Mouse (Mus musculus): Measurements from ENCODE around the gene Fdxr. TPM values are rescaled to one million over a fixed set of nuclear protein-coding genes. Genes with fewer than 3 reads are reported as not detected.

Fdxr gene
- polyA plus RNA-seq, 1 experiment from 2014 or later, result 19.5 TPM

DNA sequence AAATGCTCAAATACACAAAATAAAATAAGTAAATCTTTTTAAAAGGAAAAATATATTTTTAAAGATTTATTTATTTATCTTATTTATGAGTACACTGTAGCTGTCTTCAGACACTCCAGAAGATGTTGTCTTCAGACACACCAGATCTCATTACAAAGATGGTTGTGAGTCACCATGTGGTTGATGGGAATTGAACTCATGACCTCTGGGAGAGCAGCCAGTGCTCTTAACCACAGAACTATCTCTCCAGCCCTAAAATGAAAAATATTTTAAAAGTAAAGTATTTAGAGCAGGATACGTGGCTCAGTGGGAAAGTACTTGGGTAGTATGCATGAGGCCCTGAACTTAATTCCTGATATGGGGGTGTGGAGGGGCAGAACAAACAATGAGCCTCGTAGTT lies 24.5 kb upstream of the Fdxr start:
- H3K4me1 ChIP-seq (replicated peaks), result peaks cover 8% of the 10 kb centered on the region; the same call in 1 of the 2 replicates
- no peak overlapping the region for H3K27ac ChIP-seq (replicated peaks)
- H3K27me3 ChIP-seq, result peaks cover 27% of the 10 kb centered on the region
- 56% methylated on average over 2 of the region's 2 CpGs for WGBS (ENCODE audit: insufficient replicate concordance)
- no peaks in the 10 kb centered on the region for H3K9me3 ChIP-seq (replicated peaks)
- no peaks in the 10 kb centered on the region for H3K36me3 ChIP-seq (replicated peaks)
- H3K4me3 ChIP-seq (replicated peaks), result no peak overlapping the region
- no peak for ATAC-seq (ENCODE audit: insufficient read depth)
- H3K9ac ChIP-seq, result no peak overlapping the region
- H3K4me2 ChIP-seq, result no peak overlapping the region

DNA sequence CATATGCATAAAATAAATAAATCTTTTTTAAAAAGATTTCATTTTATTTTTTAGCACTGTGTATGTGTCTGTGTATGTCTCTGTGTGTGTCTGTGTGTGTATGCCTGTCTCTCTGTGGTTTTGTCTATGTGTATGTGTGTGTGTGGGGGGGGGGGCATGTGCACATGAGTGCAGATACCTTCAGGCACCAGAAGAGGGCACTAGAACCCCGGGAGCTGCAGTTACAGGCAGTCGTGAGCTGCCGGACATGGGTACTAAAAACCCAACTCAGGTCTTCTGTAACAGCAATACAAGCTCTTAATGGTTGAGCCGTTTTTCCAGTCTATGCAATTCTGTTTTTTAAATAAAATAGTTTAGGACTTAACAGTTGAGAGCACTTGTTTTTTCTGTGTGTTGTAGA lies 23.9 kb upstream of the Fdxr start:
- peaks cover 8% of the 10 kb centered on the region; the same call in 1 of the 2 replicates for H3K4me1 ChIP-seq (replicated peaks)
- ATAC-seq (ENCODE audit: insufficient read depth), result no peak
- H3K36me3 ChIP-seq (replicated peaks), result no peaks in the 10 kb centered on the region
- no peak overlapping the region for H3K9ac ChIP-seq
- H3K4me3 ChIP-seq (replicated peaks), result no peak overlapping the region
- 71% methylated on average over 4 of the region's 4 CpGs for WGBS (ENCODE audit: insufficient replicate concordance)
- no peak overlapping the region for H3K4me2 ChIP-seq
- H3K27ac ChIP-seq (replicated peaks), result no peak overlapping the region
- H3K9me3 ChIP-seq (replicated peaks), result no peaks in the 10 kb centered on the region
- peaks cover 29% of the 10 kb centered on the region for H3K27me3 ChIP-seq

DNA sequence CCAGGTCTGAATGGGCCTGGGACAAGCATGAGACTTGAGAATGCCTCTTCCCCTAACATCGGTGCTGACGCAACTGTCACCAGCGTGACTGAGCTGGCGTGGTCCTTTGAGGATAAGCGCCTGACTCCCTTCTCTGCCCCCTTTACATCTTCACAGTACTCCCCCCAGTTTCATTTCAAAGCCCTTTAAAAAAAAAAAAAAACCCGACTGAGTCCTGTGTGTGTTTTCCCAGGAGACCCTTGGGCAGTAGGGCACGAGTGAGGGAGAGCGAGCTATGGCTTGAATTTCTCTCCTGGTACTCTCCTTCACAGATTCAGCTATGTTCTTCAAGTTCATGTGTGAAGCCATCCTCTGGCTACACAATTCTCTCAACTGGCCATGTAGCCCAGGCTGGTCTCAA lies 21.3 kb upstream of the Fdxr start:
- Histone ChIP-seq H3K4me3 (replicated peaks) (no peak overlapping the region), H3K9me3 (replicated peaks) (no peaks in the 10 kb centered on the region), H3K4me1 (replicated peaks) (peaks cover 8% of the 10 kb centered on the region), H3K36me3 (replicated peaks) (no peaks in the 10 kb centered on the region), H3K4me2 (no peak overlapping the region; the same call in 1 of the 2 replicates), H3K27me3 (peaks cover 29% of the 10 kb centered on the region), H3K9ac (no peak overlapping the region), H3K27ac (replicated peaks) (no peak overlapping the region)
- no peak for ATAC-seq (ENCODE audit: insufficient read depth)
- WGBS (ENCODE audit: insufficient replicate concordance), result 55% methylated on average over 8 of the region's 8 CpGs

DNA sequence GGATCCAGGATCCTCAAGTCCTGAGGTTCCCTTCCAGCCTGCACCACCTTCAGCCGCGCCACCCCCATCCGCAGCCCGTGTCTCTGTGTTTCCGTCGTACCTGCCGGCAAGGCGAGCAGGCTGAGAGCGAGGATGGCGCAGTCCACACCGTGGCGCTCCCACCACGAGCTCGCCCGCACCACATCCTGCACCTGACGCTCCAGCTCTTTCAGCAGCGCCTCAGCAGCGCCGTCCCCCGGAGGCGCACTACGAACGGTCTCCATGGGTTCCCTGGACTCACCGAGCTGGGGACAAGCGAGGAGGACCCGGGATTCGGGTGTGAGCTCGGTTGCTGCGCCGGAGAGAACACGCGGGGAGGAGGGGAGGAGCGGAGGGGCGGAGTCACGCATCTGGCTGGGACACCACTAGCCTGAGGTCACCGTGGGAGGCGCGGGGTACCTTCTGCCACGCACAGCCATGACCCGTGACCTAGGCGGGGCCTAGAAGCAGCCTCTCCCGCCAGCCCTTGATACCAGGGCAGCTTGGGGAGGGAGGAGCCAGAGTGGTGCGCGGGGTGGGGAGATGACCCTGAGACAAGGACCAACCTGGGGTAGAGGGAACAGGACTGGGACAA lies 20.5 kb upstream of the Fdxr start, which contains the start of gene Fads6:
Gene Fads6 (minus strand): TSS at position 450 of the 613 bp plus-strand sequence.
- Histone ChIP-seq H3K27me3 (peaks cover 29% of the 10 kb centered on the region), H3K27ac (replicated peaks) (peak within 1 kb of the TSS; percentile 72), H3K9ac (peak within 1 kb of the TSS; percentile 35; the same call in 1 of the 2 replicates), H3K4me2 (peak within 1 kb of the TSS; percentile 55), H3K36me3 (replicated peaks) (no peaks in the 10 kb centered on the region), H3K4me3 (replicated peaks) (peak within 1 kb of the TSS; percentile 49), H3K4me1 (replicated peaks) (peaks cover 11% of the 10 kb centered on the region), H3K9me3 (replicated peaks) (no peaks in the 10 kb centered on the region)
- ATAC-seq (ENCODE audit: insufficient read depth), result peak; percentile 68
- WGBS (ENCODE audit: insufficient replicate concordance), result 1% methylated on average over 44 of the region's 44 CpGs

DNA sequence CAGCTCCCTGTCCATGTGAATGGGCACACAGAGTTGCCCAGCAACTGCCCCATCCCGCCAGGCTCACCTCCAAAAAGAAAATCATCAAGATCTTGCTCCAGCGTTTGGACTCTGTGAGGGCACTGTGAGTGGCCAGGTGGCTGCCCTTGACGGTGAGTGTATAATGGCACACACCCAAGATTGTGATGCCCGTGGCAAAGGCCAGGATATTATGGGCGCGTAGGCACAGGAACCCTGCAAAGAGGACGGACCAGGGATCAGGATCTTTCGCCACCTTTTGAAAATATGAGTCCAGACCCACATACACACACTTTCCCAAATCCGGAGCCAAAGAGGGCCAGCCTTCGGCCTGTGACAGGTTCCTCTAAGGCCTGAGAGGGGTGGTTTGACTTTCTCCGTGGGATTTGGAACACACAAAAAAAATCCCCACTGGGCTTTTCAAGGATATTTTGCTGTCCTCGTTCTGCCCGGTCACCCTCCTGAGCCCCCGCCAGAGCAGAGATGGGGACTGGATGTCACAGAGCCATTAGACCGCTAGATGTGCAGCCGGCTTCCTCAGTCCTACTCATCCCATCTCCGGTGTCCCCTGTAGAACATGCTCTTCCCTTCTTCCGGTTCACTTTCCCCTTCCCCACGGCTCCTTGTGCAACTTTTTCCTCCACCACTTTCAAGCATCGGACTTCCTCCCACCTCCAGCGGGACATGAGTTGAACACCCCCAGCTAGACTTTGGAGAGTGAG lies 19.8 kb upstream of the Fdxr start:
- Histone ChIP-seq H3K4me1 (replicated peaks) (peaks cover 16% of the 10 kb centered on the region), H3K36me3 (replicated peaks) (no peaks in the 10 kb centered on the region), H3K27me3 (peaks cover 29% of the 10 kb centered on the region), H3K9ac (peak overlapping the region; percentile 35; the same call in 1 of the 2 replicates), H3K27ac (replicated peaks) (peak overlapping the region; percentile 72), H3K4me3 (replicated peaks) (peak overlapping the region; percentile 49), H3K4me2 (peak overlapping the region; percentile 55), H3K9me3 (replicated peaks) (no peaks in the 10 kb centered on the region)
- no peak for ATAC-seq (ENCODE audit: insufficient read depth)
- WGBS (ENCODE audit: insufficient replicate concordance), result 46% methylated on average over 21 of the region's 21 CpGs

DNA sequence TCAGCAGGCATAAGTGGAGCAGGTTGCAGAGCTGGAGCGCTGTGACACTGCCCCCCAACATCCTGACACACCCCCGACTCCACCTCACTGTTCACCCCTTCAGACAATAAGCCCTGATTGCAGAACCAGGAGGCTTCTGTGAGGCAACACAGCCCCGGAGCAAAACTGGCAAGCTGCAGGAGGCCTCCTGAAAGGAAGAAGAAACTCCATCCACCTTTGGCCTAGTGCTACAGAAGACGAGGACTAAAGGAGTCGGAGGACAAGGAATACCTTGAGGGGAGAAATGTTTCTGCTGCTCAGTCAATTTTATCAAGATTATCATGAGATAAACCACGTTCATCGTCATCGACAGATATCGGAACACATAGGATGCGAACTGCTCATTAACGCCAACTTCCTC lies 19.1 kb upstream of the Fdxr start:
- no peak overlapping the region for H3K9ac ChIP-seq
- H3K4me3 ChIP-seq (replicated peaks), result peak overlapping the region; percentile 49
- ATAC-seq (ENCODE audit: insufficient read depth), result no peak
- H3K4me2 ChIP-seq, result peak overlapping the region; percentile 55
- no peak overlapping the region; the same call in 1 of the 2 replicates for H3K27ac ChIP-seq (replicated peaks)
- H3K27me3 ChIP-seq, result peaks cover 29% of the 10 kb centered on the region
- H3K36me3 ChIP-seq (replicated peaks), result no peaks in the 10 kb centered on the region
- H3K4me1 ChIP-seq (replicated peaks), result peaks cover 22% of the 10 kb centered on the region
- 68% methylated on average over 11 of the region's 11 CpGs for WGBS (ENCODE audit: insufficient replicate concordance)
- H3K9me3 ChIP-seq (replicated peaks), result no peaks in the 10 kb centered on the region

DNA sequence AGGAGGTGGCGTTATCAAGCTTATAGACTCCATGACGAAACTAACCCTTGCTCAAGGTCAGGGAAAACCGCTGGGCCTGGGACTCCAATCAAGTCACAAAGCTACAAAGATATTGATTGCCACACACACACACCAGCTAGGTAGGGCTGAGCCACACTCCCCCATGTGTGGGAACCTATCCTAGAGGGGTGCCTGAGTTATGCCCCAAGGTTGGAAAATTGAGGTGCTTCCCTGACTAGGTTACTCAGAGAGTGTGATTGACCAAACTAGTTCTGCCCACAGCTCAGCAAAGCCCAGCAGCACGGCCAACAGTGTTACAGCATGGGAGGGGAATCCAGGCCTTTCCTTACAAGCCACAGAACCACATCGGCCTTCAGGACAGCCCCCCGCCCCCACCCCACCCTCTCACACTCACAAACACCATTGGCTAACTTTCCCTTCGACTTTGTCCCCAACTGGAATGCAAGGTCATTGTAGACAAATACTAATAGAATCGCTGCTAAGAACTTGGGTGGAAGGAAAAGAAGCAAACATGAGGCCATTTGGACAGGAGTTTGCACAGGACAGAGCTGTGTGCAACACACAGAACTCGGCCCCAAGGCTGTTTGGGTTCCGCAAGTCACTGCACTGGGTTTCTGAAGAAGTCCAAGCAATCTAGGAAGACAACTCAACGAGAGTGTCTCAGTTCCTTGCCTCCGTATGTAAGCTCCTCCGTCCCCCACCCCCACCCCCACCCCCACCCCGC lies 16.0 kb upstream of the Fdxr start:
- H3K9ac ChIP-seq, result no peak overlapping the region; the same call in 1 of the 2 replicates
- ATAC-seq (ENCODE audit: insufficient read depth), result peak; percentile 55
- peak overlapping the region; percentile 42 for H3K4me2 ChIP-seq
- WGBS (ENCODE audit: insufficient replicate concordance), result 43% methylated on average over 14 of the region's 14 CpGs
- H3K9me3 ChIP-seq (replicated peaks), result no peaks in the 10 kb centered on the region
- peaks cover 28% of the 10 kb centered on the region for H3K4me1 ChIP-seq (replicated peaks)
- H3K4me3 ChIP-seq (replicated peaks), result no peak overlapping the region
- peak overlapping the region; percentile 78 for H3K27ac ChIP-seq (replicated peaks)
- H3K36me3 ChIP-seq (replicated peaks), result no peaks in the 10 kb centered on the region
- peaks cover 17% of the 10 kb centered on the region for H3K27me3 ChIP-seq

DNA sequence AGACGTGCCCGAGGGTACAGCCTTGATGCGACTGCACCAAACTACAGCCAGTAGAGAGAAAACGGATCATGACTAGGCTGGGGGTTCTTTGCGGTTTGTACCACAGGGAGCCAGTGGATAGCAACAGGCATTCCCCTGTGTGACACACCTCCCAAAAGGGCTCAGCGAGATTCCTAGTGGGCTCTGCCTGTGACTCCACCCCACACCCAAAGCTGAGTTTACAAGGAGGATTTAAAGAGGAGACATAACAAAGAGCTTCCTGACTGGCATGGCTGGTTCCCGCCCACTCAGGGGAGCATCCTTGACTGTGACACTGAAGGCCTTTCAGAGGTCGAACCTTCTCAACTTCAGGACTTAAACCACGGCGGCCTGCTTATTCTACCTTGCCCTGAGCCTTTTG lies 14.7 kb upstream of the Fdxr start:
- Histone ChIP-seq H3K27me3 (peaks cover 4% of the 10 kb centered on the region), H3K27ac (replicated peaks) (peak overlapping the region; percentile 77; the same call in 1 of the 2 replicates), H3K9ac (no peak overlapping the region), H3K9me3 (replicated peaks) (no peaks in the 10 kb centered on the region), H3K4me1 (replicated peaks) (peaks cover 20% of the 10 kb centered on the region), H3K36me3 (replicated peaks) (no peaks in the 10 kb centered on the region), H3K4me3 (replicated peaks) (no peak overlapping the region), H3K4me2 (no peak overlapping the region)
- no peak for ATAC-seq (ENCODE audit: insufficient read depth)
- 58% methylated on average over 10 of the region's 10 CpGs for WGBS (ENCODE audit: insufficient replicate concordance)

DNA sequence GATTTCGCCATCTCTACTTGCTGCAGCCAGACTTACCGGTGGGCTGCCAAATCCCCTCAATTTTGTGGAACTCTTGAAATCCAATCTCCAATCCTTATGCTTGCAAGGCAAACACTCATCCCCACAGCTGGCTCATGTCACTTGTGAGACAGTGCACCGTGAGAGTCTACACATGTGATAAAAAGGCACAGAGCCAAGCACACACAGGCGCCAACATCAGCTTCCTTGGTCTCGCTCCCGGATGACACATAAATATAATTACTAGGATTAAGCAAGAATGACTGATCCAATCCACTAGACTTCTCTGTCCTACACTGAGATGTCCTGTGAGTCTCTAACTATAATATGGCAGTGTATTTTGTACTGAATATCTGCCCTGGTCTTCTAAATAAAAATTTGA lies 14.1 kb upstream of the Fdxr start:
- H3K27ac ChIP-seq (replicated peaks), result no peak overlapping the region
- peaks cover 21% of the 10 kb centered on the region for H3K4me1 ChIP-seq (replicated peaks)
- no peak overlapping the region for H3K4me3 ChIP-seq (replicated peaks)
- H3K27me3 ChIP-seq, result no peaks in the 10 kb centered on the region
- no peaks in the 10 kb centered on the region for H3K9me3 ChIP-seq (replicated peaks)
- no peak for ATAC-seq (ENCODE audit: insufficient read depth)
- WGBS (ENCODE audit: insufficient replicate concordance), result 59% methylated on average over 6 of the region's 6 CpGs
- no peak overlapping the region for H3K9ac ChIP-seq
- no peak overlapping the region for H3K4me2 ChIP-seq
- H3K36me3 ChIP-seq (replicated peaks), result no peaks in the 10 kb centered on the region

DNA sequence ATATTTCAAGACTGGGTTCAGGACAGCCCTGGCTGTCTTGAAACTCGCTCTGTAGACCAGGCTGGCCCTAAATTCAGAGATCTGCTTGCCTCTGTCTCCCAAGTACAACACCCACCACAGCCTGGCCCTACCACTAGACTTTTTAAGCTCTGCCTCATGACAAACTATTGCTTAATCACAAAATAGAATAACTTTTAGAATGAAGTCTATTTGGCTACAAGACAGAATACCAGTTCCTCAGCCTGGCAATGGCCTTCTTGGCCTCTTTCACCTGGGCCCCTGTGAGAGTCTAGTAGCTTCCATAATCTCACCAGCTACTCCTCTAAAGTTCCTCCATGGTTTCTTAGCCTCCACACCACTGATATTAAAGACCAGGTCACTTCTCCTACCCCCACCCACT lies 13.5 kb upstream of the Fdxr start:
- H3K4me3 ChIP-seq (replicated peaks), result no peak overlapping the region
- no peaks in the 10 kb centered on the region for H3K36me3 ChIP-seq (replicated peaks)
- H3K9me3 ChIP-seq (replicated peaks), result no peaks in the 10 kb centered on the region
- H3K9ac ChIP-seq, result no peak overlapping the region
- no peak for ATAC-seq (ENCODE audit: insufficient read depth)
- no peaks in the 10 kb centered on the region for H3K27me3 ChIP-seq
- no peak overlapping the region for H3K4me2 ChIP-seq
- whole genome bisulfite sequencing (ENCODE audit: insufficient replicate concordance), result 53% methylated on average over 1 of the region's 1 CpGs
- no peak overlapping the region for H3K27ac ChIP-seq (replicated peaks)
- H3K4me1 ChIP-seq (replicated peaks), result peaks cover 25% of the 10 kb centered on the region

DNA sequence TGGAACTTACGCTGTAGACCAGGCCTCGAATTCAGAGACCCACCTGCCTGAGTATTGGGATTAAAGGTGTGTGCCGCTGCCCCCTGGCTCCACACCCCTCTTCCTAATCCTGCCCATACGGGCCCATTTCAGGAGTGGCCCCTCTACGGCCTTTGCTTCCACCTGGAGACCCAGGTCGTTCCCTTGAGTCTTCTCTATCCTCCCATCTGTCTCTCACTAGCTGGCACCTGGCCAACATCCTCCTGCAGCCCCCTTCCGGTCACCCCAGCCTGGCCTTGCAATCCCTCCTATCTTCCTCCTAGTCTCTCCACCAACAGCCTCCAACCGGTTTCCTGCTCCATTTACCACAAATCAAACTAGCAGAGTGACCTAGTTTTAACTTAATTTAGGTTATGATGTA lies 13.0 kb upstream of the Fdxr start:
- Histone ChIP-seq H3K27ac (replicated peaks) (no peak overlapping the region), H3K36me3 (replicated peaks) (no peaks in the 10 kb centered on the region), H3K27me3 (no peaks in the 10 kb centered on the region), H3K9me3 (replicated peaks) (no peaks in the 10 kb centered on the region), H3K4me2 (no peak overlapping the region), H3K9ac (no peak overlapping the region), H3K4me3 (replicated peaks) (no peak overlapping the region), H3K4me1 (replicated peaks) (peaks cover 25% of the 10 kb centered on the region)
- no peak for ATAC-seq (ENCODE audit: insufficient read depth)
- WGBS (ENCODE audit: insufficient replicate concordance), result 56% methylated on average over 8 of the region's 8 CpGs
